Mouse (Mus musculus): Measurements from ENCODE around the gene Fcgr4.
A peak's percentile ranks its signal among the peaks of the same experiment; 100 is the strongest.
"Not testable (repeated sequence)": the region's sequence is repeated elsewhere in the genome, so short reads cannot be mapped to it uniquely, and the experiment has no call there.

Gene Fcgr4

GRCm38 (mm10) chr1:171059203-171059602 is 40.5 kb downstream of the Fcgr4 start:
- DNase-seq: no peak

- DNase-seq: no peak
Measured at GRCm38 (mm10) chr1:171060392-171060791, 41.7 kb downstream of the Fcgr4 start.

GRCm38 (mm10) chr1:171061566-171061965 is 42.8 kb downstream of the Fcgr4 start:
- no peak for DNase-seq

- DNase-seq: not testable (repeated sequence)
Measured at GRCm38 (mm10) chr1:171063569-171064490, 45.1 kb downstream of the Fcgr4 start.

- peak; percentile 56 for DNase-seq
Measured at GRCm38 (mm10) chr1:171064491-171065242, 45.9 kb downstream of the Fcgr4 start, which contains the start of gene Fcgr3. Gene Fcgr3, minus strand, starts transcription at chr1:171064935.

- DNase-seq: not testable (repeated sequence)
Measured at GRCm38 (mm10) chr1:171065243-171065587, 46.5 kb downstream of the Fcgr4 start.

- DNase-seq: not testable (repeated sequence)
Measured at GRCm38 (mm10) chr1:171065768-171066167, 47.0 kb downstream of the Fcgr4 start.

GRCm38 (mm10) chr1:171066583-171066982 is 47.9 kb downstream of the Fcgr4 start:
- DNase-seq: not testable (repeated sequence)

GRCm38 (mm10) chr1:171067928-171068327 is 49.2 kb downstream of the Fcgr4 start:
- DNase-seq: not testable (repeated sequence)

- DNase-seq: not testable (repeated sequence)
Measured at GRCm38 (mm10) chr1:171069508-171069907, 50.8 kb downstream of the Fcgr4 start.

GRCm38 (mm10) chr1:171070879-171071278 is 52.2 kb downstream of the Fcgr4 start:
- DNase-seq: not testable (repeated sequence)

GRCm38 (mm10) chr1:171071726-171072125 is 53.0 kb downstream of the Fcgr4 start:
- not testable (repeated sequence) for DNase-seq

GRCm38 (mm10) chr1:171072217-171072616 is 53.5 kb downstream of the Fcgr4 start:
- DNase-seq: not testable (repeated sequence)

- DNase-seq: not testable (repeated sequence)
Measured at GRCm38 (mm10) chr1:171074283-171074682, 55.6 kb downstream of the Fcgr4 start.

- DNase-seq: not testable (repeated sequence)
Measured at GRCm38 (mm10) chr1:171076176-171076575, 57.5 kb downstream of the Fcgr4 start.

- not testable (repeated sequence) for DNase-seq
Measured at GRCm38 (mm10) chr1:171077192-171077591, 58.5 kb downstream of the Fcgr4 start.

- peak; percentile 9 for DNase-seq
Measured at GRCm38 (mm10) chr1:171077955-171078354, 59.2 kb downstream of the Fcgr4 start.

GRCm38 (mm10) chr1:171078419-171078818 is 59.7 kb downstream of the Fcgr4 start:
- DNase-seq: not testable (repeated sequence)

- DNase-seq: not testable (repeated sequence)
Measured at GRCm38 (mm10) chr1:171079345-171079744, 60.6 kb downstream of the Fcgr4 start.

Data from cerebellum, adult 8-10 months (tissue).